Mouse (Mus musculus) heart, adult 18-20 months (tissue): Measurements from ENCODE around the gene Eif4h. TPM values are rescaled to one million over a fixed set of nuclear protein-coding genes. Genes with fewer than 3 reads are reported as not detected.
"Not testable (repeated sequence)": the region's sequence is repeated elsewhere in the genome, so short reads cannot be mapped to it uniquely, and the experiment has no call there.

Experiments used
- DNase-seq, 2 experiments: peaks; one replicate each; pipeline ENCODE4 v3.0.0; 2021 to 2022; ENCODE audit warnings: mixed read lengths in 1 of 2
- total RNA-seq, 2 experiments: library from RNA; stranded (reverse); gene quantifications; 2 replicates each; pipeline ENCODE4 v1.2.3; 2021

Gene Eif4h
- total RNA-seq, 2 experiments from 2014 or later, result 132 to 136 TPM

- DNase-seq, result peak; percentile 34 to 68
These were observed 11.6 kb upstream of the Eif4h start for GRCm38 (mm10) chr5:134650926-134651325.

DNA sequence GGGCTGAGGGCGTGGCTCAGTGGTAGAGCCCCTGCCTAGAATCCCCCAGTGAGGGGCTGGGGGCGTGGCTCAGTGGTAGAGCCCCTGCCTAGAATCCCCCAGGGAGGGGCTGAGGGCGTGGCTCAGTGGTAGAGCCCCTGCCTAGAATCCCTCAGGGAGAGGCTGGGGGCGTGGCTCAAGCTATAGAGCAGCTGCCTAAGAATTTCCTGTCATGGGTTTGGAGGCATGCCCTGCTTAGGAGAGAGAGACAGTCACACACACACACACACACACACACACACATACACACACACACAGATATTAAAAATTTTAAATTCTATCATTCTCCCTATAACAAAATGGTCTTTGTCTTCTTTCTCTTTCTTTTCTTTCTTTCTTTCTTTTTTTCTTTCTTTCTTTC is 9.7 kb upstream of the Eif4h start:
- not testable (repeated sequence) for DNase-seq

DNA sequence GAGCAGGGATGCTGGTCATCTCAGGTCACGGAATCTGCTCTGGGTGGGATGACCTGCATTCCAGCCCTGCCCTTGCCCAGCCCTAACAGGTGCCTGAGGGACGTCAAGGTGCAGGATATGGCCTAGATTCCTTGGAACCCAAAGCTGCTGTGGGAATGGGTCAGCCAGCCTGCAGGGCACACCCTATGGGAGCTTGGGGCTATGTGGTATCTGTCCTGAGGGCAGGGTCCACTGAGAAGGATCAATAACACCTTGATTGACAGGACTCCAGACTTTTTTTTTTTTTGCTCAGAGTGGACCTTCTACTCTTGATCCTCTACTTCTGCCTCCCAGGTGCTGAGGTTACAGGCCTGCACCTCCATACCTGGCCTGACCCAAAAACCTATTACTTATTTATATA is 8.1 kb upstream of the Eif4h start:
- no peak for DNase-seq

GRCm38 (mm10) chr5:134646461-134646860 is 7.2 kb upstream of the Eif4h start:
- DNase-seq, result no peak

DNA sequence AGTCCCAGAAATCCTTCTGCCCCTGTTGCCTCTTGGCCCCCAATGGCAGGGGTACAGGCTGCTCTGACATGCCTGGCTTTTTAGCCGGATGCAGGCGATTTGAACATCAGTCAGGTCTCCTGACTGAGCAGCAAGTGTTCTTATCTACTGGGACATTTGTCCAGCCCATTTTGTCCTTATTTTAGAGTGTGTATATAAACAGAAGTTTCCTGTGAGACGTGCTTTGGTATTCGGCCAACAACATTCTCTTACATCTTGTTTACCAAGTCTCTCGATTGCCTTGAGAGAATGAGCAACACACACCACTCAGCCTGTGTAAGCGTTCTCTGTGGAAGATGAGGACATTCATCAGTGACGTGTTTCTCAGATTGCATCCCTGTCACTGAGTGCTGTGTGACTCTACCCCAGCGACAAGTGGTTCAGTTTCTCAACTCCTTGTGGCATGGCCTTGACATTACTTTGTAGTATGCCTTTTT is 5.4 kb upstream of the Eif4h start:
- peak; percentile 53 to 82 for DNase-seq

- no peak for DNase-seq
These were observed 4.8 kb upstream of the Eif4h start for GRCm38 (mm10) chr5:134644121-134644520.

DNA sequence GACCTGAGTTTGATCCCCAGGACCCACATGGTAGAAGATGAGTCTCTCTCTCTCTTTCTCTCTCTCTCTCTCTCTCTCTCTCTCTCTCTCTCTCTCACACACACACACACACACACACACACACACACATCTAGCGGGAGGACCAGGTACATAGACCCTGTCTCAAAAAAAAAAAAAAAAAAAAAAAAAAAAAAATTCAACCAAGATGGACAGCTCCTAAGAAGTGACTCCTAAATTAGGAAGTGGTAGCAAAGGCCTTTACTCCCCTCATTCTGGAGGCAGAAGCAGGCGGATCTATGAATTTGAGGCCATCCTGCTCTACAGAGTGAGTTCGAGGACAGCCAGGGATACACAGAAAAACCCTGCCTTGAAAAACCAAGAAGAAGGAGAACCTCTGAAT is 1.1 kb upstream of the Eif4h start:
- DNase-seq, result no peak

- no peak for DNase-seq
These were observed 625 bp downstream of the Eif4h start for GRCm38 (mm10) chr5:134638461-134639268.

DNA sequence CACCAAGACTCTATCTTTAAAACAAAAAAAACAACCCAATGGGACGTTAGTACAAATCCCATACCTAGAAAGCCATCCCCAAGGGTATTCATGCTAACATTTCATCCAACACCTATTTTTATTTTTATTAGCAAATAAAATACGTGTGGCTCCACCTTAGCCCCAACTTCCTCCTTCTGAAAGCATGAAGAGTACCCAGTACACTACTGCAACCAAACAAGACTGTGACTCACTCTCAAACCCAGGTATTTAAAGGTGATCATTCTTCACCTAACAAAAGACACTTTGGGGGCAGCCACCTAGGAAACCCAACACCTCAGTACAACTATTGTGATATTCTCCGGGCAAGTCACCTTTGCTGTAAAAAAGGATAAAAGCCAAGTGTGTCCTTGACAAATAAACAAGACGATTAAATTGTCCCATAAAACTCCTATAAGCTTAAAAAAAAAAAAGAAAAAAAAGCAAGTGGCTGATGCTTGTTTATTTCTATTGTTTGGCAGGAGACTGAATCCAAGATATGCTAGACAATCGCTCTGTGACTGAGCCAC is 1.4 kb downstream of the Eif4h start:
- no peak for DNase-seq

- DNase-seq, result no peak
These were observed 6.4 kb downstream of the Eif4h start for GRCm38 (mm10) chr5:134632841-134633240.

DNA sequence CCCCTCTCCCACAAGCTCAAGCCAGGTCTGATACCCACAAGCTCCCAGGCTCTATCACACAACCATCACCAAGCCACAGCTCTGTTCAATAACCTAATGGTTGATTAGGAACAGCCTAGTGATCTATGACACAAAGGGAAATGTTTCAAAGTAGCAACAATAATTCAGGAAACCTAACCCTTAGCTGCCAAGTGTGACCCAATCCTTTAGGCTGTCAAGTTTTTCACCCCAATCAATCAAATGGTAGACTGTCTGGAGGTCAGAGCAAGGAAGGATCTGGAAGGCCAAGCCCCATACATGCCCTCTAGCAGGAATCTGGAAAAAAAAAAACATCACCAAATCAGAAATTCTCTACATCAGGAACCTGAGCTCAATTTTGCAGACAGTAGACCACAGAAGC is 8.5 kb downstream of the Eif4h start:
- DNase-seq, result no peak

GRCm38 (mm10) chr5:134629508-134629907 is 9.8 kb downstream of the Eif4h start:
- DNase-seq, result no peak

GRCm38 (mm10) chr5:134622069-134622468 is 17.2 kb downstream of the Eif4h start:
- no peak for DNase-seq

DNA sequence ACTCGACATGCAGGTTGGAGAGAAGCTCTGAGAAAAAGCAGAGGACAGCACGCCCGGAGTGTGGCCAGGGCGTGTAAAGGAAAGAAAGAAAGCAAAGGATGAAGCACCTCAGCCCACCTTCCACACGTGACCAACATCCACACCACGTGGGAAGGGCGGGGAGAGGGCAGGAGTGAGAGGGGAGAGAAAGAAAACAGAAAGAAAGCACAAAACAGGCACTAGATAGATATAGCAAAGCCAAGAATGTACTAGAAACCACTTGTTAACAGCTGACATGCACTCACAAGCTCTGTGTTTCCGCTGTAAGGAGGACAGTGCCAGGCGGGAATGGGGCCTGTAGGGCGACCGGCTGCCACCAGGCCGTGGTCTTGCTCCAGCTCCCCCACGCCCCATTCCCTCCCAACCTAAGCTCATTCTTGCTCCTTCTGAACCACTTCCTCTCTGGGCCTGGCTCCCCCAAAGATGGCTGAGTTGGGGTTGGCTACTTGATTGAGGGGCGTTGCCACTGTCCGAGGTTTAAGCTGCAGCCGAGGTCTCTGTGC is 18.1 kb downstream of the Eif4h start:
- no peak for DNase-seq

GRCm38 (mm10) chr5:134620457-134620856 is 18.8 kb downstream of the Eif4h start:
- no peak for DNase-seq

- peak; percentile 55 to 85 for DNase-seq
These were observed 22.2 kb downstream of the Eif4h start for GRCm38 (mm10) chr5:134617071-134617470.

DNA sequence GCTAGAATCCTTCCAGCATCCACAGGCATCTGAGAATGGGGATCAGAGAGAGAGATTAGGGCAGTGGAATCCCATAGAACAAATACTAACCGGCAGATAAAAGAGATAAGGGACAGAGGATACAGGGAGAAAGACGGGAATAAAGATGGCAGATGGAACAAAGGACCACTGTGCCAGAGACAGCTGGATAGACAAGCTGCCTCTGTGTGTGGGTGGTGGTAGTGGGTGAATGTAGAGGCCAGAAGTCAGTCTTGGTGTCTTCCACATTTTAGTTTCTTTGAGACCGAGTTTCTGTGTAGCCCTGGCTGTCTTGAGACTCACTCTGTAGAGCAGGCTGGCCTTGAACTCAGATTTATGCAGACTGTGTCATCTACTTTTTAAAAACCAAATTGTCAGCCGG is 23.5 kb downstream of the Eif4h start:
- no peak for DNase-seq

GRCm38 (mm10) chr5:134615380-134615779 is 23.9 kb downstream of the Eif4h start:
- no peak for DNase-seq

DNA sequence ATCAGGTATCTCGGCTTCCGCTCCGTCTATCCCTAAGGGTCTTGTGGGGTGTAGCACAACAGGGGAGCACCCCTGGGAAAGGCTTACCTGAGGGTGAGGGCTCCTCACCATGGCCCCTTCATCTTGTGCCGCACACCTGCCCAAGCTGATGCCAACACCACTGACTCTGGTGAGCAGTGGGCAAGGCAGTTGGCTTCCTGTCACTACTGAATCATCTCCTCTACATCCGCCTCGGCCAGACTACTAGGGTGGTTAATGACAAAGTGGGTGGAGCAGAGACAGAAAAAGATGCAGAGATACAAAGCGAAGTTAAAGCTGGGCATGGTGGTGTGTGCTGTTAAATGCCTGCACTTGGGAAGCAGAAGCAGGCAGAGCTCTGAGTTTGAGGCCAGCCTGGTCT is 24.5 kb downstream of the Eif4h start, which contains the start of gene Lat2:
Gene Lat2 (minus strand): TSS at position 224 of the 400 bp plus-strand sequence.
- DNase-seq, result peak in 1 of 2 experiments; percentile 25

DNA sequence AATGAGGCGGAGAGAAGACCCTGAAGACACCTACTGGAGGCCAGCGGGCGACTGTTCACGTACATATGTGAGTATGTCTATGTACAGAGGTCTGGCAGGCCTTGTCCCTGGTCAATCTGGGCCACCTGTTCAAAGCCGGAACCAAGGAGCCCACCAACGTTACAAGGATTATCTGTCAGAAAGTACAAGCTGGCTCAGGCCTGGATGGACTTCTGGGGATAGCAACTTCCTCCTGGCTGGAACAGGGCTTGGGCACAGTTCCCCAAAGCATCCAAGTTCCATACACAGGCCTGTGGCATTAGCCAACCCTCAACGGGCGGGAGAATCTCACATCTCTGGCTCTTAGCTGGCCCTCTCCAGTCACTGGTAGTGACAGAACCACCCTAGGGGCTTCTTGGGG is 25.0 kb downstream of the Eif4h start:
- peak in 1 of 2 experiments; percentile 31 for DNase-seq

DNA sequence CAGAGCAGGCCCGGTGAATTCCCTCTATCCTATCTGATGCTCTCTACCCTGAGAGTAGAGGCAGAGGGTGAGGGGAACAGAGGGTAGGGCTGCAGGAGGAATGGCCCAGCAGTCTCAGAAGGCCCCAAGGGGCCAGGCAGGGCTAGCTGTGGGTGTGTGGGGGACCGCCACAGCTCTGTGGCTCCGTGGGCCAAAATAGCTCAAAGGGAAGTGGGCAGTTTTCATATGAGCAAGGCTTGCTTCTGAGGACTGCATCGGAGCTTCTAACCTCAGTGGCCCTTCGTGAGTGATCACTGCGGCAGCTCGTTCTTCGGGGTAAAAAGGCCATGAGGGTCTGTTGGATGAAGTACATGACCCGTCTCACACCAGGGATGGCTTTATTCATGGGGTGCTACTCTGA is 25.6 kb downstream of the Eif4h start:
- DNase-seq, result peak in 1 of 2 experiments; percentile 45

DNA sequence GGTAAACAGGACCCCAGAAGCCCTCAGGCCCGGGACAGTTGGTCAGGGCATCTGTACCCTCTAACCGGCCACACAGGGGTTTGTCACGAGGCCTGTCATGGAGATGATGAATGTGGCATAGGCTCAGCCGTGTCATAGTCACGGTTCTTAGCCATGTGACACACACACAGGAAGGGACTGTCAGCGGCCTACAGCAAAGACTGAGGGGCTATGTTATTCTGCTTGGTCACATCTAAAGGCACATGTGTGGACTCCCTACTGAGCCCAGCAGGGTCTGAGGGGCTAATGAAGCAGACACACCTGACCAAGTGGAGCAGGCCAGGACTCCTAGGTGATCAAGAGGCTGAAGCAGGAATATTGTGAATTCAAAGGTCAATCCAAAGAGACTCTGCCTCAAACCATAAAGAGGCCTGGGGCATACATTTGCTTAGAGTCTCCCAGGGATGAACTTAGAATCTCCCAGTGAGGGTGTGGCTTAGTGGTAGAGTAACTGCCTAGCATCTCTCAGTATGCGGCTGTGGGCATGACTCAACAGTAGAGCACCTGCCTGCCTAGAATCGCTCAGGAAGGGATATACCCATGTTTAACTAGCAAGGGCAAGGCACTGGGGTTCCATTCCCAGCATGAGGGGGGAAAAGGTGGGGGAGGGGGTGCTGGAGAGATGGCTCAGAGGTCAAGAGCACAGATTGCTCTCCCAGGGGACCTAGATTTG is 27.3 kb downstream of the Eif4h start:
- no peak for DNase-seq
